Mouse (Mus musculus) CH12.LX (cell line): Measurements from ENCODE around the gene Spag4. TPM values are rescaled to one million over a fixed set of nuclear protein-coding genes. Genes with fewer than 3 reads are reported as not detected.

ENCODE experiments used
- DNase-seq: peaks from one replicate; pipeline ENCODE4 v3.0.0-alpha.2; 2013; ENCODE audit errors: extremely low read depth
- H3K27ac ChIP-seq: 2 replicates; pipeline ENCODE4 v1.5.1; 2012; ENCODE audit warnings: low read depth, mild to moderate bottlenecking, control low read depth, moderate library complexity; ENCODE audit not compliant: insufficient read depth
- H3K27me3 ChIP-seq: replicated peaks from 2 replicates; pipeline ENCODE3; 2012; ENCODE audit warnings: inconsistent platforms
- H3K36me3 ChIP-seq, 2 experiments: replicated peaks in 1 of 2; 2 replicates each; pipeline versions ENCODE3 to v1.6.1; 2012; ENCODE audit warnings: inconsistent platforms in 1 of 2, low read length in 1 of 2, mild to moderate bottlenecking in 1 of 2, mixed read lengths in 1 of 2, moderate library complexity in 1 of 2; ENCODE audit not compliant: control insufficient read depth in 1 of 2, insufficient read depth in 1 of 2
- H3K4me1 ChIP-seq, 2 experiments: 2 replicates each; pipeline ENCODE4 v1.6.1; 2012; ENCODE audit warnings: inconsistent platforms in 1 of 2, moderate library complexity in 1 of 2; ENCODE audit not compliant: insufficient read depth in 2 of 2, control insufficient read depth in 1 of 2
- H3K4me2 ChIP-seq: 2 replicates; pipeline ENCODE4 v1.6.1; 2012; ENCODE audit warnings: low read depth, mild to moderate bottlenecking, control low read depth; ENCODE audit not compliant: poor library complexity, insufficient read depth, severe bottlenecking
- H3K4me3 ChIP-seq, 3 experiments: fragments of 150-350 bp in 1 of 3; sonication (generic) in 1 of 3; replicated peaks in 1 of 3; 2 replicates each; pipeline versions ENCODE3 to v1.5.1; 2011 to 2012; ENCODE audit warnings: low read depth in 2 of 3, low read length in 2 of 3, mild to moderate bottlenecking in 2 of 3, moderate library complexity in 2 of 3, control low read depth in 1 of 3, improper control_type of control experiment in 1 of 3, inconsistent platforms in 1 of 3, mixed read lengths in 1 of 3; ENCODE audit not compliant: poor library complexity in 1 of 3
- H3K79me2 ChIP-seq: replicated peaks from 2 replicates; pipeline ENCODE4 v1.6.1; 2012; ENCODE audit warnings: mild to moderate bottlenecking, moderate library complexity; ENCODE audit not compliant: control insufficient read depth, poor library complexity, insufficient read depth, severe bottlenecking; ENCODE audit errors: extremely low read depth
- H3K9ac ChIP-seq: 2 replicates; pipeline ENCODE4 v1.6.1; 2012; ENCODE audit warnings: low read depth, mild to moderate bottlenecking, control low read depth, moderate library complexity; ENCODE audit not compliant: insufficient read depth
- H3K9me3 ChIP-seq: replicated peaks from 2 replicates; pipeline ENCODE3; 2012; ENCODE audit warnings: low read length, inconsistent platforms, mixed read lengths
- BHLHE40 ChIP-seq: IDR thresholded peaks from 2 replicates; pipeline ENCODE4 v1.6.1; 2011; ENCODE audit warnings: mild to moderate bottlenecking, low read depth, low read length, improper control_type of control experiment
- CHD2 ChIP-seq: IDR thresholded peaks from 2 replicates; pipeline ENCODE4 v1.6.1; 2011; ENCODE audit warnings: low read length, improper control_type of control experiment
- EP300 ChIP-seq: IDR thresholded peaks from 2 replicates; pipeline ENCODE4 v1.6.1; 2011; ENCODE audit warnings: low read length, improper control_type of control experiment
- GABPA ChIP-seq: IDR thresholded peaks from 2 replicates; pipeline ENCODE4 v1.6.1; 2012; ENCODE audit warnings: low read depth, low read length, improper control_type of control experiment, inconsistent platforms; ENCODE audit not compliant: insufficient replicate concordance
- HCFC1 ChIP-seq: IDR thresholded peaks from 2 replicates; pipeline ENCODE4 v1.6.1; 2012; ENCODE audit warnings: low read depth, mild to moderate bottlenecking, inconsistent platforms, low read length, improper control_type of control experiment
- IRF4 ChIP-seq: IDR thresholded peaks from 2 replicates; pipeline ENCODE4 v1.6.1; 2014; ENCODE audit warnings: low read depth, mild to moderate bottlenecking, inconsistent platforms, low read length, improper control_type of control experiment
- JUND ChIP-seq: conservative IDR thresholded peaks from 2 replicates; pipeline ENCODE4 v1.6.1; 2011; ENCODE audit warnings: low read depth, low read length, improper control_type of control experiment
- KAT2A ChIP-seq: IDR thresholded peaks from 2 replicates; pipeline ENCODE4 v1.6.1; 2012; ENCODE audit warnings: low read length, improper control_type of control experiment, inconsistent platforms; ENCODE audit not compliant: insufficient replicate concordance
- MAFK ChIP-seq: IDR thresholded peaks from 2 replicates; pipeline ENCODE4 v1.6.1; 2011; ENCODE audit warnings: low read length, improper control_type of control experiment; ENCODE audit not compliant: insufficient replicate concordance
- MAZ ChIP-seq: IDR thresholded peaks from 2 replicates; pipeline ENCODE4 v1.6.1; 2012; ENCODE audit warnings: low read depth, mild to moderate bottlenecking, inconsistent platforms, low read length, improper control_type of control experiment, moderate library complexity
- MXI1 ChIP-seq: IDR thresholded peaks from 2 replicates; pipeline ENCODE4 v1.6.1; 2011; ENCODE audit warnings: mild to moderate bottlenecking, low read depth, low read length, improper control_type of control experiment
- NELFE ChIP-seq: IDR thresholded peaks from 2 replicates; pipeline ENCODE4 v1.6.1; 2011; ENCODE audit warnings: low read depth, low read length, improper control_type of control experiment
- NRF1 ChIP-seq: IDR thresholded peaks from 2 replicates; pipeline ENCODE4 v1.6.1; 2014; ENCODE audit warnings: low read depth, mild to moderate bottlenecking, inconsistent platforms, low read length, improper control_type of control experiment, moderate library complexity
- PAX5 ChIP-seq: IDR thresholded peaks from 2 replicates; pipeline ENCODE4 v1.6.1; 2012; ENCODE audit warnings: low read length, inconsistent platforms, mixed read lengths
- POLR2A ChIP-seq: IDR thresholded peaks from 2 replicates; pipeline ENCODE4 v1.6.1; 2011; ENCODE audit warnings: low read depth, mild to moderate bottlenecking, improper control_type of control experiment, low read length
- RCOR1 ChIP-seq: conservative IDR thresholded peaks from 2 replicates; pipeline ENCODE4 v1.6.1; 2012; ENCODE audit warnings: low read depth, mild to moderate bottlenecking, inconsistent platforms, low read length, improper control_type of control experiment
- TBP ChIP-seq: conservative IDR thresholded peaks from 2 replicates; pipeline ENCODE4 v1.6.1; 2011; ENCODE audit warnings: low read depth, low read length, improper control_type of control experiment
- TCF12 ChIP-seq: IDR thresholded peaks from 2 replicates; pipeline ENCODE4 v1.6.1; 2014; ENCODE audit warnings: low read depth, mild to moderate bottlenecking, inconsistent platforms, low read length, improper control_type of control experiment
- ZC3H11A ChIP-seq: IDR thresholded peaks from 2 replicates; pipeline ENCODE4 v1.6.1; 2012; ENCODE audit warnings: low read depth, mild to moderate bottlenecking, inconsistent platforms, low read length, improper control_type of control experiment
- ZKSCAN1 ChIP-seq: IDR thresholded peaks from 2 replicates; pipeline ENCODE4 v1.6.1; 2012; ENCODE audit warnings: low read depth, inconsistent platforms, low read length, improper control_type of control experiment, borderline replicate concordance
- ZMIZ1 ChIP-seq: IDR thresholded peaks from 2 replicates; pipeline ENCODE4 v1.6.1; 2012; ENCODE audit warnings: low read depth, mild to moderate bottlenecking, inconsistent platforms, low read length, improper control_type of control experiment
- ZNF384 ChIP-seq: IDR thresholded peaks from 2 replicates; pipeline ENCODE4 v1.6.1; 2012; ENCODE audit warnings: low read depth, low read length, improper control_type of control experiment, inconsistent platforms
- dilution Hi-C: fragments of 300-500 bp; cut with MboI; formaldehyde crosslinking; loops from 2 replicates; pipeline ENCODE4 v1.14.3; 2020; ENCODE audit warnings: low sequenced_read_pairs; ENCODE audit not compliant: extremely low pct_unique_long_range_greater_than_20kb, extremely low pct_ligation_motif_present
- in situ Hi-C: fragments of 300-500 bp; cut with MboI; formaldehyde crosslinking; loops from 3 replicates; pipeline ENCODE4 v1.14.3; 2019; ENCODE audit warnings: low sequenced_read_pairs, low pct_ligation_motif_present, low pct_unique_long_range_greater_than_20kb, mixed read lengths
- polyA plus RNA-seq: library from polyadenylated mRNA; unstranded; fragments of >175 nt; gene quantifications from 2 replicates; pipeline ENCODE4 v1.2.1, GENCODE M21; 2012; ENCODE audit warnings: low read depth; ENCODE audit not compliant: insufficient read length
- total RNA-seq, 2 experiments: library from RNA; depleted of rRNA; stranded (reverse); fragments of 300-350 nt in 1 of 2; fragments of >200 nt in 1 of 2; gene quantifications; 2 replicates each; pipeline ENCODE4 v1.2.3; 2012 to 2014

Gene Spag4
- total and polyA plus RNA-seq, 3 experiments: 2.2 to 3.6 (median 2.6) TPM

- H3K4me2 ChIP-seq: no peak overlapping the region
- dilution Hi-C loops: no loop called here
- no peak for TF ChIP-seq ZMIZ1
- TF ChIP-seq PAX5: no peak
- TF ChIP-seq GABPA: no peak
- no peak for TF ChIP-seq ZC3H11A
- no peak for TF ChIP-seq MAFK
- TF ChIP-seq ZKSCAN1: no peak
- TF ChIP-seq NRF1: no peak
- TF ChIP-seq ZNF384: no peak
- no peak for TF ChIP-seq NELFE
- TF ChIP-seq IRF4: no peak
- TF ChIP-seq CHD2: no peak
- no peak for TF ChIP-seq RCOR1
- no peak for TF ChIP-seq MXI1
- TF ChIP-seq EP300: no peak
- TF ChIP-seq TCF12: no peak
- TF ChIP-seq, all 38 proteins: peak for 0
- H3K9ac ChIP-seq: no peak overlapping the region
- H3K4me3 ChIP-seq: no peak overlapping the region
- DNase-seq: no peak
- in situ Hi-C loops: no loop called here
- no peaks in the 10 kb centered on the region for H3K9me3 ChIP-seq
- H3K27ac ChIP-seq: no peak overlapping the region
- no peaks in the 10 kb centered on the region for H3K27me3 ChIP-seq
- no peaks in the 10 kb centered on the region for H3K79me2 ChIP-seq
- H3K36me3 ChIP-seq: peaks cover 56 to 79% of the 10 kb centered on the region in 2 experiments
- no peaks in the 10 kb centered on the region for H3K4me1 ChIP-seq
Measured at GRCm38 (mm10) chr2:156077461-156077860, 12.5 kb downstream of the Spag4 start.

DNA sequence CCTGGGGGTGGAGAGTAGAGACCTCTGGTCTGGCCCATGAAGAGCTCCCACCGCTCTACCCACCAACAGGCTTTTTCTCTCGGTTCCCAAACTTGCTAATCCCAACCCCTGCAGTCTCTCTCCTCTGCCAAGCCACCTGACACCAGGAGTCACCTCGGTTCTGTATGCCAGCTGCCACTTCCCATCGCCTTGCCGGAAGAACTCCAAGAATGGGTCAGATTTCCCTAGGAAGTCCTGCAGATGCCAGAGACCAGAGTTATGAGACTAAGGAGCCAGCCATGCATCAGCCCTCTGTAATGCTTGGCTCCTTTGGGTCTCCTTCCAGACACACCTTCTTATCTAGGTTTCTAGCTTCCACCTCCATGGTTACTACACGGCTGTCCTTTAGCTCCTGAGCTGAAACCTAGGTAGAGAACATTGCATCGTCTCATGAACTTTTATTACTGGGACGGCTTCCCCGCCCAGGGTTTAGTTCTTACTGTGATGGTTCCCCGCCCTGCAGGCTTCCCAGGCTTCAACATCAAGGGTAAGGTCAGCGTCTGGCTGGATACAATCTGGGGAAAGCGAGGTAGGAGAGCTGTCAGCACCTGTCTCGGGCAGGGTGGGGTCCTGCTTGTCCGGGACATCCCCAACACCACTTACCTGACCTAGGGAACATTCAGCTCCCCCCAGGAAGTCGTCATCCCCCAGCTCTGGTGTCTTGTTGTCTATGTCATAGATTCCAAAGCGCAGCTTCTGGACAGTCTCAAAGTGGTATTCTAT lies 13.6 kb downstream of the Spag4 start:
- dilution Hi-C loops: no loop called here
- TF ChIP-seq ZKSCAN1 (no peak), JUND (no peak), IRF4 (no peak), POLR2A (no peak), ZMIZ1 (no peak), HCFC1 (no peak), TBP (no peak), NELFE (no peak), ZC3H11A (no peak), PAX5 (no peak), BHLHE40 (no peak), MAZ (no peak), KAT2A (no peak)
- H3K9me3 ChIP-seq: no peaks in the 10 kb centered on the region
- H3K79me2 ChIP-seq: no peaks in the 10 kb centered on the region
- H3K4me3 ChIP-seq: no peak overlapping the region
- H3K4me1 ChIP-seq: no peaks in the 10 kb centered on the region
- H3K4me2 ChIP-seq: no peak overlapping the region
- H3K9ac ChIP-seq: no peak overlapping the region
- no peaks in the 10 kb centered on the region for H3K27me3 ChIP-seq
- DNase-seq: no peak
- H3K27ac ChIP-seq: no peak overlapping the region
- peaks cover 48 to 68% of the 10 kb centered on the region in 2 experiments for H3K36me3 ChIP-seq
- in situ Hi-C loops: no loop called here
